Mouse (Mus musculus): Measurements from ENCODE around the gene Rad50. TPM values are rescaled to one million over a fixed set of nuclear protein-coding genes. Genes with fewer than 3 reads are reported as not detected.

The Rad50 gene
- polyA plus RNA-seq, 1 experiment from 2014 or later, result 27.4 TPM

DNA sequence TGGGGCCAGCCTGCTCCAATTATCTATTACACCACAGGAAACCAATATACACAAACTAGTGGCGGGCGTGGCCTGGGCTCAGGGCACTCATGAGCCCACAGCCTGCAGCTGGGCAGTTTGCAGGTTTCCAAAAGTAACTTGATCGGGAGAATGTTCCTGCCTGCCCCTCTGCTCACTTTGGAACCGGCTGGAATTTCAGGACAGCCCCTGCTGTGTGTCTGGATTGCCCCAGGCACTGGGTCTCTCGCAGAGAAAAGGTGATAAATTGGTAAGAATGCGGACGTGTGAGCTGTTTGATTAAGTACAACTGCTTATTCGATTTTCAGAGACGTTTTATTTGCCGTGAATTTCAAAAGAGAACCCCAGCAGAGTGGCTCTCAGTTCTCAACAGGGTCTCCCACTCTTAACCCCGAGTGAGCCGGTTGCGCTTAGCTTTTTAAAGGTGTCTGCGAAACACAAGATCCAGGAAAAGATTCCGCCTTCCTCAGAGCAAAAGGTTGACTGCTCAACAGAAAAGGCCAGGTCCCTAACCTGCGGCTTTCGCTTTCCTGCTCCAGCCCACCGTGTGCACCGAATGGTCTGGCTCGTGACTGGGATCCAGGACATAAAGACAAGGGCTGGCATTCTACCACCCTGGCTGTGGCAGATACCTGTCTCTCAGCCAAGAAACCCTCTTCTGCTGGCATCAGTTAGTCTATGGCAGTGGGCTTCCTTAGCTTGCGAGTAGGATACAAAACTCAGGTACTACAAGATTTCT, 69.9 kb downstream of the Rad50 start:
- Histone ChIP-seq H3K4me1 (peaks cover 23% of the 10 kb centered on the region), H3K27me3 (ENCODE audit: poor library complexity, severe bottlenecking) (peaks cover 50% of the 10 kb centered on the region), H3K4me3 (no peak overlapping the region; the same call in 1 of the 2 replicates), H3K9me3 (no peaks in the 10 kb centered on the region), H3K36me3 (replicated peaks) (no peaks in the 10 kb centered on the region), H3K27ac (no peak overlapping the region)
- DNase-seq (ENCODE audit: extremely low spot score, low spot score), result peak; percentile 49
- 20% methylated on average over 21 of the region's 21 CpGs for WGBS

DNA sequence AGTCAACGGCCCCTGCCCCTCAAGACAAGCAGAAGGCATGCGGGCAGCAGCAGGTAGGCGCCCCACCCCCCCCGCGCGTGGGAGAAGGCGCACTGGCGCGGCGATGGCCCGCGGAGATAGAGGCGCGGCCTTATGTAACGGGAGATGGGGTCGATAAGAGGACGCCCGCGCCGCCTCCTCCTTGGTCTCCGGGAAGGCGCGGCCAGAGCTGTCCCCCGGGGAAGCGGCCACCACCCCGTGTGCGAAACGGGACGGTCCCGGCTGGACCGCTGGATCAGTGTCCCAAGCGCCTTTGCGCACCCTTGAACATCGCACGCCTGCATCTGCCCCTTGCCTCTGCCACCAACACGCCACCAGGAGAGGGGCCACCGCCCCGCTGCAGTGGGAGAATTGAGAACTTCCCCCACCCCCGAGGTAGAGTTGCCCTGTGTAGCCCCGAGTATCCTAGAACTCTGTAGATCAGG, 70.9 kb downstream of the Rad50 start:
- peak overlapping the region; percentile 56 for H3K4me3 ChIP-seq
- no peaks in the 10 kb centered on the region for H3K9me3 ChIP-seq
- H3K4me1 ChIP-seq, result peaks cover 23% of the 10 kb centered on the region
- H3K27me3 ChIP-seq (ENCODE audit: poor library complexity, severe bottlenecking), result peaks cover 50% of the 10 kb centered on the region
- WGBS, result 3% methylated on average over 40 of the region's 40 CpGs
- H3K36me3 ChIP-seq (replicated peaks), result no peaks in the 10 kb centered on the region
- peak; percentile 19 for DNase-seq (ENCODE audit: extremely low spot score, low spot score)
- peak overlapping the region; percentile 78 for H3K27ac ChIP-seq

DNA sequence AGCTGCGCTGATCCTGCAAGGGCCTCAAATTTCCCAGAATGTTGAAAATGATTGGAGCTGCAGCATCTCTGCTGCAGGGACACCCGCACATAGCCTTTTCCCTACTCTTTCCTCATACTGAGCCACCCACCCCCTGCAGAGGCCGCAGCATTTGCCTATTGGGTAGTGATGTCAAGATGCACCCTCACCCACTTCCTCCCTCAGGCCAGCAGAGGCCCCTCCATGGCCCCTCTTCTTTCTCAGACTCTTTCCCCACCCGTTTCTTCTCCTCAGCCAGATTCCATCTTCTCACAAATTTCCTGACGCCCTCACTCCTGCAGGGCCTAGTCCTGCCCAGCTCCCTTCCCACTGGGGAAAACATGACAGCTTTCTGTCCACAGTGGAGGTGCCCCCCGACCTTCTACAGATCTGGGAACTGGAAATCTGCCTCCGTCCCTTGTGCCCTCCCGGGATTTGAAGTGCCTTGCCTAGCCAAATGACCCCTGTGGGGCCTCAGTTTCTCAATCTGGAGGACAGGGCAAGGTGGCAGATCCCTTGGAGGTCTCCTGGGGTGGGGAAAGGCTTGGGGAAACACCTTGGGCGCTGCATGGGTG, 71.4 kb downstream of the Rad50 start:
- 42% methylated on average over 9 of the region's 9 CpGs for WGBS

DNA sequence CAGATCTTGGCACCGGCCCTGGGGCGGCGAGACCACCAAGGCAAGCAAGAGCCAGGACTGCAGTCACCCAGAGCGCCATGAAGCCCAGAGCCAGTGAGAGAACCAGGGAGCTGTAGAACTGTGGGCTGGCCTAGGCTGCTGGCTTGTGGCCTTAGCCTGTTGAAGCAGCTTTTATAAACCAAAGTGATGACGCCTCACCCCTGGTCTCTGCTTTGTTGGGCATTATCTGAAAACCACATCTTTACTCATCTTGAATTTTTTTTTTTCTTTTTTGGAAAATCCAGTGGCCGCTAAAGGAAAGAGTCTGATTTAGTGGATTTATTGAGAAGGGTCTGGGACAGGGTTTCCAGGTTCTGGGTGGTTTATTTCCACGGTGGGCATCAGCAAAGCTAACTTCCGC, 72.6 kb downstream of the Rad50 start, which contains the start of gene Il13:
Gene Il13 (minus strand): TSS at position 147 of the 400 bp plus-strand sequence.
- H3K9me3 ChIP-seq, result no peaks in the 10 kb centered on the region
- H3K36me3 ChIP-seq (replicated peaks), result no peaks in the 10 kb centered on the region
- H3K4me3 ChIP-seq, result no peak within 1 kb of the TSS
- peaks cover 50% of the 10 kb centered on the region for H3K27me3 ChIP-seq (ENCODE audit: poor library complexity, severe bottlenecking)
- WGBS, result 90% methylated on average over 8 of the region's 8 CpGs
- H3K4me1 ChIP-seq, result peaks cover 23% of the 10 kb centered on the region
- no peak for DNase-seq (ENCODE audit: extremely low spot score, low spot score)
- no peak within 1 kb of the TSS for H3K27ac ChIP-seq

More for the DNA sequence above, 71.4 kb downstream of the Rad50 start:
- Histone ChIP-seq H3K9me3 (no peaks in the 10 kb centered on the region), H3K4me3 (peak overlapping the region; percentile 56), H3K4me1 (peaks cover 23% of the 10 kb centered on the region), H3K36me3 (replicated peaks) (no peaks in the 10 kb centered on the region), H3K27me3 (ENCODE audit: poor library complexity, severe bottlenecking) (peaks cover 50% of the 10 kb centered on the region), H3K27ac (peak overlapping the region; percentile 78)
- DNase-seq (ENCODE audit: extremely low spot score, low spot score), result no peak

DNA sequence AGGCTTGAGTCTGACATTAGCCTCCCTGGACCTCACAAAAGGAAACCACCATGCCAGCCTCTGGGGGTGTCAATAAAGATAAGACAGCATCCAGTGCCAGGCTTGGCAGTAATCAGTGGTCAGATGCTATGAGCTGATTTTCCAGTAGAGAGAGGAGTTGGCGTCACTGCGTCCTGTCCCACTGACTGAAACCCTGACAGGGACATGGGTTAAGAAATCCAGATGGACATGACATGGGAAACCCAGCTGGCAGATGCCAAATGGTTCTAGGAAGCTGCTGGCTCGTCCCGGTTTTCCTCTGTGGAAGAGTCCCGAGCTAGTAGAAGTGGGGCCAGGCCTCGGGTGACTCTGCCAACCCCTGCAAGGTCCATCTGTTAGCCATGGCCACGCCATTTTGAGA, 73.5 kb downstream of the Rad50 start:
- 94% methylated on average over 7 of the region's 7 CpGs for WGBS

DNA sequence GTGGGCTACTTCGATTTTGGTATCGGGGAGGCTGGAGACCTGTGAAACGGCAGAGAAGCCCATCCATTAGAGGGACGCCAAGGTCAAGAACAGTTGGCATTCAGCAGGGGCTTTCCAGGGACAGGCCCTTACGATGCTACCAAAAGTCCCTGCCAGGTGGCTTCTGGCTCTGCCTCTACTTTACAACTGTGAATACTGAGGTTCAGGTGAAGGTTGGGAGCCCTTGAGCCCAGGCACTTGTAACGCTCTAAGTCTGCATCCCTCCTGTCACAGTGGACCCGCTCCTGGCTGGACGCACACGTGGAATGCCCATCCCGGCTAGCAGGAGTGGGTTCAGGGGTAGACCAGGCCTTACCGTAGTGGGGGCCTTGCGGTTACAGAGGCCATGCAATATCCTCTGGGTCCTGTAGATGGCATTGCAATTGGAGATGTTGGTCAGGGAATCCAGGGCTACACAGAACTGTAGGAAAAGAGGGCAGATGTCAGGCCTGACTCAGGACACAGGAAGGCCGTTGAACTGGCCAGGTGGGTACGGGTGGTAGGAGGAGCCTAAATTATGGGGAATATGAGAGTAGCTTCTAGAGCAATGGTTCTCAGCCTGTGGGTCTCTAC, 74.9 kb downstream of the Rad50 start:
- H3K36me3 ChIP-seq (replicated peaks), result no peaks in the 10 kb centered on the region
- no peak overlapping the region for H3K27ac ChIP-seq
- 74% methylated on average over 14 of the region's 14 CpGs for WGBS
- DNase-seq (ENCODE audit: extremely low spot score, low spot score), result peak; percentile 22
- H3K4me3 ChIP-seq, result no peak overlapping the region
- H3K9me3 ChIP-seq, result no peaks in the 10 kb centered on the region
- peaks cover 24% of the 10 kb centered on the region for H3K4me1 ChIP-seq
- peaks cover 43% of the 10 kb centered on the region for H3K27me3 ChIP-seq (ENCODE audit: poor library complexity, severe bottlenecking)

More for the DNA sequence above, 73.5 kb downstream of the Rad50 start:
- Histone ChIP-seq H3K27me3 (ENCODE audit: poor library complexity, severe bottlenecking) (peaks cover 50% of the 10 kb centered on the region), H3K4me3 (no peak overlapping the region), H3K9me3 (no peaks in the 10 kb centered on the region), H3K36me3 (replicated peaks) (no peaks in the 10 kb centered on the region), H3K4me1 (peaks cover 23% of the 10 kb centered on the region), H3K27ac (no peak overlapping the region)
- no peak for DNase-seq (ENCODE audit: extremely low spot score, low spot score)

DNA sequence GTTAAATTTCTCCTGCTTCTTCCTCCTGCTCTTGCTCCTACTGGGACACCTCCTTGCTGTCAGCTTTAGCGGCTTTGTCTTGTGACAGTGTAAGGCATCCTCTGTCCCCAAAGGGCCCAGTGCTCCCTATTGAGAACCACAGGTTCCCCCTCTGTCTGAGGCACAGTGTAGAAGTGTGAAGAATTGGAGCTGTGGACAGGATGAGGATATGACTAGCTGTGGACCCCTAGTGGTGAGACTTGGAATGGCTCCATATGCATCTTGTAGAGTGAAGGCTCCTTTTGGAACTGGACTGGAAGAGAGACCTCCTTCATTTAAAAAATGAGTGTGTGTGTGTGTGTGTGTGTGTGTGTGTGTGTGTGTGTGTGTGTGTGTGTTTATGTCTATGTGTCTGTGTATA, 79.3 kb downstream of the Rad50 start:
- no peak overlapping the region for H3K4me3 ChIP-seq
- H3K9me3 ChIP-seq, result no peaks in the 10 kb centered on the region
- no peaks in the 10 kb centered on the region for H3K36me3 ChIP-seq (replicated peaks)
- WGBS, result 7% methylated on average over 1 of the region's 1 CpGs
- H3K27me3 ChIP-seq (ENCODE audit: poor library complexity, severe bottlenecking), result no peaks in the 10 kb centered on the region
- H3K4me1 ChIP-seq, result peaks cover 14% of the 10 kb centered on the region
- no peak overlapping the region for H3K27ac ChIP-seq
- DNase-seq (ENCODE audit: extremely low spot score, low spot score), result peak; percentile 77

DNA sequence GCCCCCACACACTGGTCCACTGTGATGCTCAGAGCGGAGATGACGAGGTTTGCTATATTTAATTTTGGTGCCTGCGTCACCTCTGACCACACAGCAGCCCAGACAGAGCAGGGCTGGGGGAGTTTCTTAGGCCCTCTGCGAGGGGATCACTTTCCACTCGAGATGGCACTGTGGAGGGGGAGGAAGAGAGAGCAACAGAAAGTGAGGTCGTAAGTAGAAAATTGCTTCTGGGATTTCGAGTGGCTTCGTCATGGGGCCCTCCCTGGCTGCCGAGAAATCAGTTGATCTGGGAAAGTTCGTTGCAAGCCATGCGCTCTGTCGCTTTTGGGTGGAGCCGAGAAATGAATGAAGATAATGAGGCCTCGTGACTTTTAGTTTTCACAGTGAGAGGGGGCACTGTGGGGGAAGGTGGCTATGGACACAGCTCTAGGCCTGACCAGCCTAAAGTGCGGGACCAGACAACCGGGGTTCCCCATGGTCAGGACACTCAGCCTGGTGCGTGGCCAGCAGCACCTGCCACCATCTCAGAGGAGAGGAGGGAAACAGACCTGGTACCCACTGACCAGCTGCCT, 80.2 kb downstream of the Rad50 start:
- Histone ChIP-seq H3K4me1 (peaks cover 14% of the 10 kb centered on the region), H3K9me3 (no peaks in the 10 kb centered on the region), H3K27ac (0 out of 2 replicates have a peak overlapping the region, but pooled peaks have one; percentile 1), H3K27me3 (ENCODE audit: poor library complexity, severe bottlenecking) (no peaks in the 10 kb centered on the region), H3K36me3 (replicated peaks) (no peaks in the 10 kb centered on the region), H3K4me3 (no peak overlapping the region)
- DNase-seq (ENCODE audit: extremely low spot score, low spot score), result no peak
- WGBS, result 78% methylated on average over 17 of the region's 17 CpGs

DNA sequence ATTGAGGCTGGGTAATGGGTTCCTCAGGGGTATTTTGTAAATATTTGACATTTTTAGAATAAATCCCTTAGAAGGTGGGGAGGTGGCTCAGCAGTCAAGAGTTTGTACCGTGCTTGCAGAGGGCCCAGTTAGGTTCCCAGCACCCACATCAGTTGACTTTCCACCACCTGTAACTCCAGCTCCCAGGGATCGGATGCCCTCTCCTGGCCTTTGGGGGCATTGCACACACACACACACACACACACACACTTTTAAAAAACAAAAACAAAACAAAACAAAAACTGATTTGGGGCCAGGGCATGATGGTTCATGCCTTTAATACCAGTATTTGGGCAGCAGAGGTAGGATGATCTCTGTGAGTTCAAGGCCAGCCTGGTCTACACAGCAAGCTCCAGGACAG, 83.0 kb downstream of the Rad50 start:
- WGBS, result 88% methylated on average over 2 of the region's 2 CpGs
- no peaks in the 10 kb centered on the region for H3K27me3 ChIP-seq (ENCODE audit: poor library complexity, severe bottlenecking)
- H3K9me3 ChIP-seq, result no peaks in the 10 kb centered on the region
- no peak for DNase-seq (ENCODE audit: extremely low spot score, low spot score)
- H3K4me1 ChIP-seq, result peaks cover 14% of the 10 kb centered on the region
- no peak overlapping the region for H3K4me3 ChIP-seq
- H3K36me3 ChIP-seq (replicated peaks), result no peaks in the 10 kb centered on the region
- H3K27ac ChIP-seq, result no peak overlapping the region

DNA sequence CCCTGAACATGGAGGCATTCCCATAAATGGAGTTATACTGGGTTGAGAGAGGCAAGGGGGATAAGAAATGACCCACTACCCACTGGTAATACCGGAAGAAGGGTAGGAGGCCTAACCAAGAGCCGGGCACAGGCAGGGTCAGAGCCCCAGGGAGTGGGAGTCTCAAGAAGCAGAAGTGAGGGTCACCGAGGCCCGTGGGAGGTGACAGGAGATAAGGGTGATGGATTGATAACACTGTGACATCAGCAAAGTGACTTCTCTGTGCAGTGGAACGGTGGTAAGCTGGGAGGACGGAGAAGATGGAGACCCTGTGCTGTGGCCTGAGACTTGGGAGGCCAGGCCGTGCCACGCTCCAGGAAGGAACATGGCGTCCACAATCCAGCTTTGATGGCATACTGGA, 83.5 kb downstream of the Rad50 start:
- peaks cover 14% of the 10 kb centered on the region for H3K4me1 ChIP-seq
- H3K9me3 ChIP-seq, result no peaks in the 10 kb centered on the region
- no peaks in the 10 kb centered on the region for H3K36me3 ChIP-seq (replicated peaks)
- no peak overlapping the region for H3K27ac ChIP-seq
- no peaks in the 10 kb centered on the region for H3K27me3 ChIP-seq (ENCODE audit: poor library complexity, severe bottlenecking)
- DNase-seq (ENCODE audit: extremely low spot score, low spot score), result no peak
- no peak overlapping the region for H3K4me3 ChIP-seq
- 96% methylated on average over 9 of the region's 9 CpGs for WGBS

DNA sequence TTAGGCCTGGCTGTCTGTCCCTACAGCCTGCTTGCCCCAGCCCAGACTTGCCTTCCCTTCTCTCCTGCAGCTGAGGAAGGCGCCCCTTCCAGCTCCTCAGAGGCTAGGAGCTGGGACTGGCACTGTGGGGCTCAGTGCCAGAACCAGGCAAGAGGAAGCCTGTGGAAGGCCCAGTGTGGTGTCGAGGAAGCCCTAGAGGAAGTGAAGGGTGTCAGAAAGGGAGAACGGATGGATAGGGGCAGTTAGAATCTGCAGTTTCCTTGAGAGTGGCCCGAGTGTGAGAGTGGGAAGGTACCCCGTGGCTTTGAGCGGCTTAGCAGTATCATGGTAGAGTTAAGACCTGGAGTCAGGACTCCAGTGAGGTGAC, 84.7 kb downstream of the Rad50 start:
- no peak for DNase-seq (ENCODE audit: extremely low spot score, low spot score)
- Histone ChIP-seq H3K27ac (no peak overlapping the region), H3K4me3 (no peak overlapping the region), H3K36me3 (replicated peaks) (no peaks in the 10 kb centered on the region), H3K27me3 (ENCODE audit: poor library complexity, severe bottlenecking) (no peaks in the 10 kb centered on the region), H3K4me1 (peaks cover 16% of the 10 kb centered on the region), H3K9me3 (no peaks in the 10 kb centered on the region)
- WGBS, result 87% methylated on average over 6 of the region's 6 CpGs

DNA sequence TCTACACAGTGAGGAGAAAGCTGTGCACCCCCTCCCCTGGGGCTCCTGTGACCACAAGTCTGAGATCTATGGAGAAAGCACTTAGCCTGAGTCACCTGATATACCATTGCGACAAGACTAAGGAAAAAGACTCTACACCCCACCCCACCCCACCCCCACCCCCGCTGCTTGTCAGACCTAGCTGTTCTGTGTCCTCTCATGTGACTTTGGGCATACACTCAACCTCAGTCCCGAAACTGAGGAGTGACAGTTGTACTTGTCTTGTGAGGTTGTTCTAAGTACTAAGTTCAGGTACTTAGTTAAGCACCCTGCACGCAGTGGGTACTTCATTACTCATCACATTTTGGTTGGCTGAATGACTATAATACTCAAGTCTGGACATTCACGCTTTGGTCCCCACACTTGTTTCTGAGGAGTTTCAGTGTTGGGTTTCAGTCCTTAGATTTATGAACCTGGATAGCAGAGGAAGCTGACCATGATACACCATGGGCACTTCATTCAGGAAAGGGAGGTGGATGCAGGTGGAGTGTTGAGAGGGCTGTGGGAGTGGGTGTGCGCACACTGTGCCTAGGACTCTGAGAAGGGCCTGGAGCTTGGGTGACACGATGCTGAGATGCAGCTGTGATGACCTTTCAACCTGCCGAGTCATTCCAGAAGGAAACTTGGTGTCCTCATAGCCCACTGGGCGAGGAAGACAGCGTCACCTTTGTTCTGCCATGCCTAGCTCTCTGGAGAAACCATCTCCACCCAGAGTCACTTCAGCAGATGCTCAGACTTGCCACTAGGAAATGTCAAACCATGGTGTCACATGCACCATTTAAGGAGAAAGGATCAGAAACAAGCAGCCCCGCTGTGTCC, 85.3 kb downstream of the Rad50 start:
- H3K27ac ChIP-seq, result no peak overlapping the region
- 84% methylated on average over 11 of the region's 11 CpGs for WGBS

More for the DNA sequence above, 85.3 kb downstream of the Rad50 start:
- DNase-seq (ENCODE audit: extremely low spot score, low spot score), result no peak
- Histone ChIP-seq H3K4me1 (peaks cover 10% of the 10 kb centered on the region), H3K4me3 (no peak overlapping the region), H3K36me3 (replicated peaks) (no peaks in the 10 kb centered on the region), H3K9me3 (no peaks in the 10 kb centered on the region), H3K27me3 (ENCODE audit: poor library complexity, severe bottlenecking) (no peaks in the 10 kb centered on the region)
